Comparison of ENCODE assay signal across 13 mouse cellular contexts in genomic region chr1:137073857-137074572, GRCm38 (mm10).
DNase-seq lines count a peak whose midpoint lies in the region; ATAC-seq and TF ChIP-seq lines count a peak whose summit lies in the region.
"Had no signal": no experiment of that assay in that cellular context is flagged by ENCODE, and none has a peak within 500 bp of the region (broad histone marks: within the 10 kb centered on the region; RNA-seq: fewer than 3 reads in every experiment).

No protein-coding gene starts in this region.

- peak; percentile 29; the same call in 1 of the 2 replicates for ATAC-seq in heart, embryonic 12.5 days (ENCODE audit: insufficient number of reproducible peaks, low FRiP score)
- peak; percentile 44 for ATAC-seq in liver, embryonic 11.5 days (replicated peaks; ENCODE audit: low FRiP score)
- ATAC-seq: Patski had no signal

- H3K27me3 ChIP-seq in heart, embryonic 12.5 days (replicated peaks), result no peaks in the 10 kb centered on the region
- H3K27me3 ChIP-seq in liver, embryonic 11.5 days (replicated peaks; ENCODE audit: control insufficient read depth, insufficient read depth, low read length), result no peaks in the 10 kb centered on the region
- H3K27me3 ChIP-seq: Patski had no signal

- H3K4me3 ChIP-seq in heart, embryonic 12.5 days, result no peak overlapping the region
- no peak overlapping the region for H3K4me3 ChIP-seq in left cerebral cortex, adult 2 months
- no peak overlapping the region for H3K4me3 ChIP-seq in liver, embryonic 11.5 days (ENCODE audit: low read depth, low read length)
- H3K4me3 ChIP-seq: midbrain, embryonic 10.5 days had no signal

- no peak overlapping the region for H3K4me2 ChIP-seq in heart, embryonic 12.5 days
- H3K4me2 ChIP-seq in liver, embryonic 11.5 days, result no peak overlapping the region

- H3K4me1 ChIP-seq in heart, embryonic 12.5 days (replicated peaks), result peaks cover 9% of the 10 kb centered on the region
- no peaks in the 10 kb centered on the region; the same call in none of the 2 replicates for H3K4me1 ChIP-seq in liver, embryonic 11.5 days (replicated peaks; ENCODE audit: control insufficient read depth, insufficient read depth, low read length)

- DNase-seq in heart, postnatal 4 days, result no peak
- no peak for DNase-seq in left cerebral cortex, adult 2 months (ENCODE audit: extremely low spot score in 1 of 2, low spot score in 2 of 2)
- no peak for DNase-seq in left cerebral cortex, adult 18-20 months (ENCODE audit: low spot score in 2 of 2)
- no peak for DNase-seq in liver, embryonic 11.5 days (ENCODE audit: low spot score)
- peak; percentile 14 for DNase-seq in thymus, postnatal 25 days
- DNase-seq in cerebellum, postnatal 10 days, result no peak
- no peak for DNase-seq in cerebellum, adult 11 months
- DNase-seq: gastrocnemius, postnatal 10 days; heart, postnatal 36 days; lung, adult 18-20 months had no signal

- H3K27ac ChIP-seq in heart, embryonic 12.5 days (ENCODE audit: poor library complexity, severe bottlenecking), result no peak overlapping the region
- peak overlapping the region; percentile 19; the same call in 1 of the 2 replicates for H3K27ac ChIP-seq in left cerebral cortex, adult 2 months
- no peak overlapping the region; the same call in 1 of the 2 replicates for H3K27ac ChIP-seq in liver, embryonic 11.5 days (ENCODE audit: low read depth, low read length)
- H3K27ac ChIP-seq: midbrain, embryonic 10.5 days had no signal

- TF ChIP-seq CTCF in left cerebral cortex, adult 2 months (IDR thresholded peaks at IDR 0.05), result no peak

- no peaks in the 10 kb centered on the region for H3K36me3 ChIP-seq in heart, embryonic 12.5 days
- no peaks in the 10 kb centered on the region for H3K36me3 ChIP-seq in liver, embryonic 11.5 days (ENCODE audit: control insufficient read depth, insufficient read depth, low read length)
- H3K36me3 ChIP-seq: midbrain, embryonic 10.5 days had no signal

- no peaks in the 10 kb centered on the region for H3K9me3 ChIP-seq in heart, embryonic 12.5 days (replicated peaks)
- H3K9me3 ChIP-seq in liver, embryonic 11.5 days (ENCODE audit: control insufficient read depth, low read length), result no peaks in the 10 kb centered on the region
- H3K9me3 ChIP-seq: midbrain, embryonic 10.5 days had no signal

- intact Hi-C loops in left cerebral cortex, adult 2 months (cut with DNase I), result no loop called here

- no peak overlapping the region for H3K9ac ChIP-seq in heart, embryonic 12.5 days
- H3K9ac ChIP-seq in liver, embryonic 11.5 days (ENCODE audit: low read depth, low read length), result no peak overlapping the region

- WGBS in heart, embryonic 12.5 days, result 23% methylated on average over 8 of the region's 8 CpGs
- WGBS in liver, embryonic 11.5 days, result 32% methylated on average over 8 of the region's 8 CpGs
